Mouse (Mus musculus): ENCODE data around the gene Vopp1.

GRCm38 (mm10) chr6:57814436-57814940 lies 10.5 kb downstream of the Vopp1 start:
- TF ChIP-seq CTCF (IDR thresholded peaks at IDR 0.05; ENCODE audit: borderline replicate concordance, control insufficient read depth, extremely low read depth, insufficient read depth, low read length, poor library complexity) (no peak), POLR2A (IDR thresholded peaks at IDR 0.05; ENCODE audit: control insufficient read depth, extremely low read depth, insufficient read depth, low read length, poor library complexity) (no peak)

Data from thymus, adult 2 months (tissue).